Mouse (Mus musculus) limb, embryonic 11.5 days (tissue): ENCODE measurements around the gene Adsl. TPM values are rescaled to one million over a fixed set of nuclear protein-coding genes. Genes with fewer than 3 reads are reported as not detected.
"Not testable (repeated sequence)": the region's sequence is repeated elsewhere in the genome, so short reads cannot be mapped to it uniquely, and the experiment has no call there.

ENCODE experiments used
- ATAC-seq: fragments of 200-750 bp; cut with Nextera tagmentation; 2 replicates; pipeline ENCODE4 v1.8.0; 2017; ENCODE audit warnings: low read depth; ENCODE audit not compliant: insufficient number of reproducible peaks, low FRiP score, low TSS enrichment
- DNase-seq: peaks from one replicate; pipeline ENCODE4 v3.0.0-alpha.2; 2015; ENCODE audit warnings: low spot score
- H3K27ac ChIP-seq: fragments of 300-500 bp; sonication (generic); replicated peaks from 2 replicates; pipeline ENCODE4 v1.5.1; 2014; ENCODE audit warnings: low read depth, mild to moderate bottlenecking, low read length
- H3K27me3 ChIP-seq: fragments of 300-500 bp; sonication (generic); 2 replicates; pipeline ENCODE4 v1.6.1; 2014; ENCODE audit warnings: mild to moderate bottlenecking, low read length, mixed read lengths; ENCODE audit not compliant: control insufficient read depth, insufficient read depth
- H3K36me3 ChIP-seq: fragments of 300-500 bp; sonication (generic); 2 replicates; pipeline ENCODE4 v1.6.1; 2014; ENCODE audit warnings: mild to moderate bottlenecking, low read length, moderate library complexity, mixed read lengths; ENCODE audit not compliant: control insufficient read depth, insufficient read depth
- H3K4me1 ChIP-seq: fragments of 300-500 bp; sonication (generic); 2 replicates; pipeline ENCODE4 v1.6.1; 2014; ENCODE audit warnings: low read length, mixed read lengths; ENCODE audit not compliant: control insufficient read depth, insufficient read depth
- H3K4me2 ChIP-seq: fragments of 300-500 bp; sonication (generic); 2 replicates; pipeline ENCODE4 v1.6.1; 2014; ENCODE audit warnings: low read depth, mild to moderate bottlenecking, moderate library complexity; ENCODE audit not compliant: severe bottlenecking
- H3K4me3 ChIP-seq: fragments of 300-500 bp; sonication (generic); 2 replicates; pipeline ENCODE4 v1.5.1; 2014; ENCODE audit warnings: low read depth, low read length
- H3K9ac ChIP-seq: fragments of 300-500 bp; sonication (generic); 2 replicates; pipeline ENCODE4 v1.6.1; 2014; ENCODE audit warnings: mild to moderate bottlenecking, low read length
- H3K9me3 ChIP-seq: fragments of 300-500 bp; sonication (generic); 2 replicates; pipeline ENCODE4 v1.6.1; 2016; ENCODE audit warnings: low read length; ENCODE audit not compliant: control insufficient read depth
- whole genome bisulfite sequencing: fragments of 180-500 bp; shearing (Covaris S2); extraction: QIAGEN DNeasy Blood & Tissue Kit; methylation state at CpG from one replicate; pipeline ENCODE4 v1.1.7; 2014; 5-methylcytosine and 5-hydroxymethylcytosine counted together
- polyA plus RNA-seq: library from polyadenylated mRNA; unstranded; fragments of >200 nt; fragmentation: Nextera tagmentation; extraction: Ambion mirVana; gene quantifications from 2 replicates; pipeline ENCODE4 v1.2.1, GENCODE M21; 2014

Adsl gene
- polyA plus RNA-seq, result 196 and 197 TPM in 2 replicates

DNA sequence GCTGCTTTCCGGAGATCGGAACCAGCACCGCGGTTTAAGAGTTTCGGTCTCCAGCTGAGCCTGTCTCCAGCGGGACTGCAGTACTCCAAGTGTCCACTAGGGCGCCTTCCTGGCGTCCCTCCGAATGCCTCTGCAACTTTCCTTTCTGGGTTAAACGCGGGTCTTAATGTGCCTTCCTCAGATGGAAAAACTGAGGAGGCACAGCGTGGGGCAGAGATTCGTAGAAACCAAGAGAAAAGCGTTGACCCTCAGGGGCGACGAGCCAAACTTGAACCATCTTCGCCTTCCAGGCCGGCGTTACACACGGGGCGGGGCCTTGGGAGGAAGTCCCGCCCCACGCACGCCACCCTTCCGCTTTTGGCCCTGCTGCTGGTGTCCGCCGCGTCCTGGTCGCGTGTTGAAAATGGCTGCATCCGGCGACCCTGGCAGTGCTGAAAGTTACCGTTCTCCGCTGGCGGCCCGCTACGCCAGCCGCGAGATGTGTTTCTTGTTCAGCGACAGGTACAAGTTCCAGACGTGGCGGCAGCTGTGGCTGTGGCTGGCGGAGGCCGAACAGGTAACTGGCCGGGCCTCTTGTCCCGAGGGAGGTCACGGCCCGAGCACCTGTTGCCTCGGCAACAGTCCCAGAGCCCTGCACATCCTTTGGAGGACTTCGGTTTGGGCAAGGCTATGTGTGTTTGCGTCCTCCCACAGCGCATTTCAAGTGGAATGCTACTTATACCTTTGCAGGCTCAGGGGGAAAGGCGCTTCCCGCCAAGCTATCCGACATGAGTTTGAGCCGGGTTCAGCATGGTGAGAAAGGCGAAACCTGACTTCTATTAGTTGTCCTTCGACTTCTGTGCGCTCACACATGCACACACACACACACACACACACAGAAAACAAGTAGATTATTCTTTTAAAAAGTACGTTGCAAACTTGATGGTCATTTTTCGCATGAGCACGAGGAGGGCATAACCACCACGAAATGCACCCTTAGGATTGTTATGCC lies at the start of gene Adsl:
Adsl (plus strand) TSS at position 346 of the 991 bp plus-strand sequence.
- Histone ChIP-seq H3K4me2 (peak within 1 kb of the TSS; percentile 57), H3K36me3 (peaks cover 8% of the 10 kb centered on the region; the same call in 1 of the 2 replicates), H3K27ac (peak within 1 kb of the TSS; percentile 47; the same call in 1 of the 2 replicates), H3K4me1 (peaks cover 2% of the 10 kb centered on the region; the same call in 1 of the 2 replicates), H3K9me3 (no peaks in the 10 kb centered on the region), H3K9ac (peak within 1 kb of the TSS; percentile 78), H3K27me3 (no peaks in the 10 kb centered on the region), H3K4me3 (peak within 1 kb of the TSS; percentile 91)
- 1% methylated on average over 63 of the region's 63 CpGs for WGBS
- DNase-seq, result peak; percentile 92
- peak; percentile 87 for ATAC-seq

DNA sequence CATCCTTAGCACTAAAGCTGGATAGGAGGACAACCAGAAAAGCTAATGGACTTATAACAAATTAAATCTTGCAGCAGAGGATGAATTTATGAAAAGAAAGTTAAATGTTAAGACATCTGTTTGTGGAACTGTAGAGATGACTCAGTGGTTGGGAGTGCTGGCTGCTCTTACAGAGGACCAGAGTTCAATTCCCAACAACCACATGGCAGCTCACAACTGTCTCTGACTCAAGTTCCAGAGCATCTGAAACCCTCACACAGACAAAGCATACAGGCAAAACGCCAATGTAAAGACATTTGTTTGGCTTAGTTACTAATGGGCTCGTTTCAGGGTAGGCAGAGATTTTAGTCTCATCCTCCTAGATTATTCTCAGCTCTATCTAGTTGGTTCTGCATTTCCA lies 48.5 kb upstream of the Adsl start:
- peaks cover 17% of the 10 kb centered on the region for H3K36me3 ChIP-seq
- no peak overlapping the region for H3K27ac ChIP-seq
- no peaks in the 10 kb centered on the region for H3K27me3 ChIP-seq
- DNase-seq (no peak), ATAC-seq (no peak)
- H3K4me2 ChIP-seq, result no peak overlapping the region
- no peaks in the 10 kb centered on the region for H3K4me1 ChIP-seq
- H3K9me3 ChIP-seq, result no peaks in the 10 kb centered on the region
- H3K9ac ChIP-seq, result no peak overlapping the region
- no peak overlapping the region for H3K4me3 ChIP-seq
- WGBS, result 86% methylated on average over 2 of the region's 2 CpGs

DNA sequence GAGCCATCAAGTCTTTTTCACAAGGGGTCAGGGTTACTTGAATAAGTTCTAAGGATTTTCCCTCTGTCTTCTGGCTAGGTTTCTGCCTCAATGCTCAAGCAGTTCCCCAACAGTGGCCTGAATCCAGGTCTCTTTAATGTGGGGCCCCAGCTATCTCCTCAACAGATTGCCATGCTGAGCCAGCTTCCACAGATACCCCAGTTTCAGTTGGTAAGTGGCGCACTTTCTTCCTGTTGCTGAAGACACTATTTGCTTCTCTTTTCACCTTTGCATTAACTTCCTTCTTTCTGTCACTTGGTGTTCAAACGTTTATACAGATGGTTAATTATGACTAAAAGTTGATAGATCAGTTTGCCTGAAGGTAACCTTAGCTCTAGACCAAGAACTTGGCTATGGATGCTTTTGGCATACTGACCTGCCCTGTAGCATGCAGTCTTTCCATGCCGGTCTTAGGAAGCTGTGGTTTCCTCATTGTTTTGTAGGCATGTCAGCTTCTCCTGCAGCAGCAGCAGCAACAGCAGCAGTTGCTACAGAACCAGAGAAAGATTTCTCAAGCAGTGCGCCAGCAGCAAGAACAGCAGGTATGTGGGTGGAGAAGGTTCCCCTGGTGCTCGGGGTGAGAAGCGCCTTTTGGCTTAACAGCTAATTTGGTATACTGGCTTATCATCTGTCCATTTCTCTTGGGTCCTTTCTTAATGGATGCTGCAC lies 46.3 kb upstream of the Adsl start:
- Histone ChIP-seq H3K27ac (no peak overlapping the region), H3K27me3 (no peaks in the 10 kb centered on the region), H3K9ac (no peak overlapping the region), H3K4me1 (no peaks in the 10 kb centered on the region), H3K4me3 (no peak overlapping the region), H3K36me3 (peaks cover 19% of the 10 kb centered on the region), H3K9me3 (no peaks in the 10 kb centered on the region), H3K4me2 (no peak overlapping the region)
- DNase-seq, result no peak
- ATAC-seq, result no peak
- WGBS, result 93% methylated on average over 6 of the region's 6 CpGs

DNA sequence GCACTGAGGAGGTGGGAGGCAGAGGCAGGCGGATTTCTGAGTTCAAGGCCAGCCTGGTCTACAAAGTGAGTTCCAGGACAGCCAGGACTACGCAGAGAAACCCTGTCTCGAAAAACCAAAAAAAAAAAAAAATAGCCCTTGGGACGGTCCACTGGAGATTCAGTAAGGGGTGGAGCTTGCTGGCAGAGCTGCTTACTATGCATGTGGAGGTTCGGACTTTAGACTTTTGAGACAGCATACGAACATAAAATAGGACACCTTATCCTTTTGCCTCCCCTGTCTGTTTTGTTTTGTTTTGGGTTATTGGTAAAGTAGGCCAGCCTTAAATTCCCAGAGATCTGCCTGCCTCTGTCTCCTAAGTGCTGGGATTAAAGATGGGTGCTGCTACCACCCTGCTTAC lies 43.5 kb upstream of the Adsl start:
- H3K36me3 ChIP-seq, result peaks cover 14% of the 10 kb centered on the region
- H3K4me1 ChIP-seq, H3K9me3 ChIP-seq, H3K27ac ChIP-seq, H3K9ac ChIP-seq, H3K4me3 ChIP-seq, H3K4me2 ChIP-seq, H3K27me3 ChIP-seq, ATAC-seq, DNase-seq: not testable (repeated sequence)
- 96% methylated on average over 6 of the region's 6 CpGs for WGBS

DNA sequence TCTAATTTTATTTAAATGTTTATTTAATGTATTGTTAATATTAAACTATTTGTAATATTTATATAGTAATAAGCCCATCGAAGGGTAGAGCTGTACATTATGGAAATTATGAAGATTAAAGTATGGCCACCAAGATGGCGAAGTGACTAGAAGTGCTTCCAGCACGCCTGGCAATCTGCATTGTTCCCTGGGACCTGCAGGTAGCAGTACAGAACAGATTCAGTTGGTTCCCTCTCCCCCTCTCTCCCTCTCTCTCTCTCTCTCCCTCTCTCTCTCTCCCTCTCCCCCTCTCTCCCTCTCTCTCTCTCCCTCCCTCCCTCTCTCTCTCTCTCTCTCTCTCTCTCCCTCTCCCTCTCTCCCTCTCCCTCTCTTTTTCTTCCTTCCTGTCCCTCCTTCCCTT lies 38.1 kb upstream of the Adsl start:
- Histone ChIP-seq H3K36me3 (peaks cover 18% of the 10 kb centered on the region), H3K9ac (no peak overlapping the region), H3K27me3 (no peaks in the 10 kb centered on the region), H3K4me2 (no peak overlapping the region), H3K9me3 (no peaks in the 10 kb centered on the region), H3K4me3 (no peak overlapping the region), H3K27ac (no peak overlapping the region), H3K4me1 (no peaks in the 10 kb centered on the region)
- 96% methylated on average over 3 of the region's 3 CpGs for WGBS
- DNase-seq (no peak), ATAC-seq (no peak)

DNA sequence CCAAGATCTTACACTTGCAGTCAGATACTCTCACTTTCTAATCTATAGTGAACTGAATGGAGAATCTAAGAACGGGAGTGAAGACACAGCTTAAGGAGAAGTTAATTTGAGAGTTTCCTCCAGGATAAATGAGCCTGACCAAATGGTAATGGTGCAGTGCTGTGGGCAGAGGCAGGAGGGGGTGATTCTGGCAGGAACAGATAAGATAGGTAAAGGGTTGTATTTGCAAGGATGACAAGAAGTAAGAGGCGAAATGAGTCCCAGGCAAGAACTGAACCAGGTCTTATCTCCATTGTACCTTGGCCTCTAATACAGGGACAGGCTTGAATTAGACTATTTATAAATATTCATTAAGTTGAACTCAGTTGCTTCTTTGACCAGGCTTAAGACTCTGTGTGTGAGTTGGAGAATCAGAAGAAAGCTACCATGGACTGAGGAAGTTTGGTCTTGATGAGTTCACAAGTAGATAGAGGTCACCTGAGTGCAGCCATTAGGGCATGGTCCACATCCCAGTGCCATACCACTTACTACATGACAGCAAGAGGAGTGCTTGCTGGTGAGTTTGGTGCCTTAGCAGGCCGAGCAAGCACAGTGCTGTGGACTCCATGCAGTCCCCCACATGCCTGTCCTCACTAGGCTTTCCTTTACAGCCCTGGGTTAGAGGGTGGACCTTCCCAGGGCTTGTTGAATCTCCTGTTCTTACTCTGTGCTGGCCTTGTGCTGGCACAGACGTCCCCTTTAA lies 37.3 kb upstream of the Adsl start:
- no peak overlapping the region for H3K27ac ChIP-seq
- H3K27me3 ChIP-seq, result no peaks in the 10 kb centered on the region
- no peak for DNase-seq
- no peak overlapping the region for H3K9ac ChIP-seq
- no peak overlapping the region for H3K4me2 ChIP-seq
- peaks cover 17% of the 10 kb centered on the region for H3K36me3 ChIP-seq
- ATAC-seq, result no peak
- H3K4me3 ChIP-seq, result no peak overlapping the region
- no peaks in the 10 kb centered on the region for H3K9me3 ChIP-seq
- WGBS, result 92% methylated on average over 4 of the region's 4 CpGs
- no peaks in the 10 kb centered on the region for H3K4me1 ChIP-seq

DNA sequence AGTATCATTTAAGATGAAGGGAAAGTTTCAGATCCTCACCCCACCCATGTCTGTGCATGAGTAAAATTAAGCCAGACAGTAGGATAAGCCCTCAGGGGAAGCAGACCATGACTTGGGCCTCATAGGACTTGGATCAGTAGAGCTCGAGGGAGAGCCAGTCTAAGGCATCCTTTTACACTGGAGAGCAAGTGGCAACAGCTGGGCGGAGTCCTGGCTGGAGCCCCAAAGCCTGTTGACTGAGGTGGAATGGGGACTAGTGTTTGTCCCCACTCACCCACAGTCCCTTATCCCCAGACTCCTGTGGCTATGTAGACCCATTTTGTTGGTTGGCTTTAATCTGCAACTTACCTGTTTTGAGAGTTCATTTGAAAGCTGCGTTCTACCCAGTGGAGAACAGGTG lies 36.1 kb upstream of the Adsl start:
- DNase-seq (no peak), ATAC-seq (no peak)
- no peaks in the 10 kb centered on the region for H3K27me3 ChIP-seq
- no peaks in the 10 kb centered on the region for H3K9me3 ChIP-seq
- H3K36me3 ChIP-seq, result peaks cover 18% of the 10 kb centered on the region
- no peak overlapping the region for H3K9ac ChIP-seq
- no peak overlapping the region for H3K4me2 ChIP-seq
- no peaks in the 10 kb centered on the region for H3K4me1 ChIP-seq
- H3K4me3 ChIP-seq, result no peak overlapping the region
- H3K27ac ChIP-seq, result no peak overlapping the region
- 82% methylated on average over 3 of the region's 3 CpGs for WGBS

DNA sequence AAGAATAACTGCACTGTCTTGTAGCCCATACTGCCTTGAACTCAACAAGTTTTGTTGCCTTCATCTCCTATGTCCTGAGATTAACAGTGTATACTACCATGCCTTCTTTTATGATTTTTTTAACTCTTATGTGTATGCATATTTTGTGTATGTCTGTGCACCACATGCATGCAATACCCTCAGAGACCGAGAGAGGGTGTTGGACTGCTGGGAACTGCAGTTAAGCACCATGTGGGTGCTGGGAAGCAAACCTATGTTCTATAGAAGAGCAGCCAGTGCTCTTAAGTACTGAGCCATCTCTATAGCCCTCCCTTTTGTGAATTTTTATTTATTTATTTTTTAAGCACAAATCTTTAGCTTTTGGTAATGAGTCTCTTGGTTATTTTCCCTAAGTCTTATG lies 34.5 kb upstream of the Adsl start:
- Histone ChIP-seq H3K27ac (no peak overlapping the region), H3K4me1 (no peaks in the 10 kb centered on the region), H3K27me3 (no peaks in the 10 kb centered on the region), H3K9me3 (no peaks in the 10 kb centered on the region), H3K36me3 (peaks cover 23% of the 10 kb centered on the region), H3K4me2 (no peak overlapping the region), H3K9ac (no peak overlapping the region), H3K4me3 (no peak overlapping the region)
- ATAC-seq (no peak), DNase-seq (no peak)
- WGBS, result 89% methylated on average over 1 of the region's 1 CpGs
